Mouse (Mus musculus) intestine, embryonic 14.5 days (tissue): ENCODE data around the gene Slc18b1. TPM values are rescaled to one million over a fixed set of nuclear protein-coding genes. Genes with fewer than 3 reads are reported as not detected.

Experiments
- ATAC-seq: fragments of 200-750 bp; cut with Nextera tagmentation; replicated peaks from 2 replicates; pipeline ENCODE4 v1.8.0; 2017; ENCODE audit warnings: low read depth, moderate number of reproducible peaks, moderate TSS enrichment, moderate library complexity; ENCODE audit not compliant: low FRiP score, low TSS enrichment
- DNase-seq: peaks from one replicate; pipeline ENCODE4 v3.0.0-alpha.2; 2018; ENCODE audit warnings: low spot score
- H3K27ac ChIP-seq: fragments of 300-500 bp; sonication (generic); 2 replicates; pipeline ENCODE4 v1.5.1; 2014; ENCODE audit warnings: low read depth, mild to moderate bottlenecking, control low read depth
- H3K27me3 ChIP-seq: fragments of 300-500 bp; sonication (generic); replicated peaks from 2 replicates; pipeline ENCODE4 v1.6.1; 2014; ENCODE audit warnings: low read length, control low read depth; ENCODE audit not compliant: control insufficient read depth, insufficient read depth
- H3K36me3 ChIP-seq: fragments of 300-500 bp; sonication (generic); 2 replicates; pipeline ENCODE4 v1.6.1; 2014; ENCODE audit warnings: low read length, control low read depth; ENCODE audit not compliant: control insufficient read depth, insufficient read depth
- H3K4me1 ChIP-seq: fragments of 300-500 bp; sonication (generic); replicated peaks from 2 replicates; pipeline ENCODE4 v1.6.1; 2014; ENCODE audit warnings: low read length, control low read depth, mixed read lengths; ENCODE audit not compliant: control insufficient read depth, insufficient read depth
- H3K4me2 ChIP-seq: fragments of 300-500 bp; sonication (generic); 2 replicates; pipeline ENCODE4 v1.6.1; 2014; ENCODE audit warnings: low read length
- H3K4me3 ChIP-seq: fragments of 300-500 bp; sonication (generic); 2 replicates; pipeline ENCODE4 v1.5.1; 2014; ENCODE audit warnings: low read depth, low read length, control low read depth, mixed read lengths
- H3K9ac ChIP-seq: fragments of 300-500 bp; sonication (generic); 2 replicates; pipeline ENCODE4 v1.6.1; 2014; ENCODE audit warnings: mild to moderate bottlenecking, low read length
- H3K9me3 ChIP-seq: fragments of 300-500 bp; sonication (generic); 2 replicates; pipeline ENCODE4 v1.6.1; 2016; ENCODE audit warnings: low read length, control low read depth; ENCODE audit not compliant: control insufficient read depth
- WGBS: fragments of 180-500 bp; shearing (Covaris S2); extraction: QIAGEN DNeasy Blood & Tissue Kit; methylation state at CpG from one replicate; pipeline ENCODE4 v1.1.7; 2014; 5-methylcytosine and 5-hydroxymethylcytosine counted together
- polyA plus RNA-seq: library from polyadenylated mRNA; unstranded; fragments of >200 nt; fragmentation: Nextera tagmentation; extraction: Ambion mirVana; gene quantifications from 2 replicates; pipeline ENCODE4 v1.2.1, GENCODE M21; 2014

Gene Slc18b1
- polyA plus RNA-seq, 1 experiment from 2014 or later, result 16.3 TPM

DNA sequence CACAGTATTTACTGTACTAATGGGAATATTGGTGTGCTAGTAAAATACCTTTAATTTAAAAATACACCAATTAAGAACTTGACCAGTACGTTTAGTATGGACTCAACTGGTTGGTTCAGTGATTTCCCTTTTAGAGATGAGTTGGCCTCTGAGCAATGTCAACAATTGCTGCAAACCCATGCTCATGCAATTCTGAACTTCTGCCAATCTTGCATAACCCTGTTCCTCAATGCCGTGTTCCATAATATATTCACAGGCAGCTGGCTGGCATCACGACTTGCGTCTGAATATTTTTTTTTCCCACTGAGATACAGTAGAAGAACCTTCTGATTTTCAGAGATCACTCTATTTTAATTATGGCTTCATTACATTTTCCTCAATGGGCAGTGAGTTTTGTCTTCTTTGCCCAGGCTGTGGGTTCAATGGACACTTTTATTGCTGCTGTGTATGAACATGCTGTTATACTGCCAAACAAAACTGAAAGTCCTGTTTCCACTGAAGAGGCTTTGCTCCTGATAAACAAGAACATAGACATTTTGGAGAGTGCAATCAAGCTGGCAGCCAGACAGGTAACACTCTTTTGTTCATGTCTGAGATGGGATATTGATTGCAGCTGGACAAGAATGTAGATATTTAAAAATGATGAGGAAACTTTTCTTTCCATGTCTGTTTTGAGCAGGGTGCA lies 54.6 kb downstream of the Slc18b1 start, which contains the start of gene Vnn3:
Gene Vnn3 (plus strand): TSS at position 235 of the 685 bp plus-strand sequence.
- 86% methylated on average over 4 of the region's 4 CpGs for WGBS
- H3K4me3 ChIP-seq, result no peak within 1 kb of the TSS
- H3K27me3 ChIP-seq, result no peaks in the 10 kb centered on the region
- H3K9ac ChIP-seq, result no peak within 1 kb of the TSS
- H3K36me3 ChIP-seq, result no peaks in the 10 kb centered on the region
- no peaks in the 10 kb centered on the region for H3K4me1 ChIP-seq
- no peak for DNase-seq
- no peak within 1 kb of the TSS for H3K27ac ChIP-seq
- no peaks in the 10 kb centered on the region for H3K9me3 ChIP-seq
- no peak within 1 kb of the TSS for H3K4me2 ChIP-seq
- ATAC-seq, result no peak

DNA sequence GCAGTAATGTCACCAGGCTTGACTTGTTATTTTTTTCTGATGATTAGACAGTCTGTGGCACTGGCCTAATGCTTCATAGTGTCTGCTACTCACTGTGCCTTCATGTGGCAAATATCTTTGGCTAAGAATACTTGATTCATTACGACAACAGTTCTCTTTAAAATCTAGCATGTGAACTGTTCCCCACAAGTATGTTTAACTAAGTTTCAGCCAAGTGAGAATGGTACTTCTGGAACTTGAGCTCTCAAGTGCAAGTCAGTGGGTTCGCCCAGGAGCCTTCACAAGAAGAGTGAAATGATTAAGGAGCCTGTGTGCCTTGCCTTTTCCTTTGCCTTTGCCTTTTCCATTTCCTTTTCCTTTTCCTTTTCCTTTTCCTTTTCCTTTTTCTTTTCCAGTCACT lies 55.3 kb downstream of the Slc18b1 start:
- H3K27ac ChIP-seq, result no peak overlapping the region

DNA sequence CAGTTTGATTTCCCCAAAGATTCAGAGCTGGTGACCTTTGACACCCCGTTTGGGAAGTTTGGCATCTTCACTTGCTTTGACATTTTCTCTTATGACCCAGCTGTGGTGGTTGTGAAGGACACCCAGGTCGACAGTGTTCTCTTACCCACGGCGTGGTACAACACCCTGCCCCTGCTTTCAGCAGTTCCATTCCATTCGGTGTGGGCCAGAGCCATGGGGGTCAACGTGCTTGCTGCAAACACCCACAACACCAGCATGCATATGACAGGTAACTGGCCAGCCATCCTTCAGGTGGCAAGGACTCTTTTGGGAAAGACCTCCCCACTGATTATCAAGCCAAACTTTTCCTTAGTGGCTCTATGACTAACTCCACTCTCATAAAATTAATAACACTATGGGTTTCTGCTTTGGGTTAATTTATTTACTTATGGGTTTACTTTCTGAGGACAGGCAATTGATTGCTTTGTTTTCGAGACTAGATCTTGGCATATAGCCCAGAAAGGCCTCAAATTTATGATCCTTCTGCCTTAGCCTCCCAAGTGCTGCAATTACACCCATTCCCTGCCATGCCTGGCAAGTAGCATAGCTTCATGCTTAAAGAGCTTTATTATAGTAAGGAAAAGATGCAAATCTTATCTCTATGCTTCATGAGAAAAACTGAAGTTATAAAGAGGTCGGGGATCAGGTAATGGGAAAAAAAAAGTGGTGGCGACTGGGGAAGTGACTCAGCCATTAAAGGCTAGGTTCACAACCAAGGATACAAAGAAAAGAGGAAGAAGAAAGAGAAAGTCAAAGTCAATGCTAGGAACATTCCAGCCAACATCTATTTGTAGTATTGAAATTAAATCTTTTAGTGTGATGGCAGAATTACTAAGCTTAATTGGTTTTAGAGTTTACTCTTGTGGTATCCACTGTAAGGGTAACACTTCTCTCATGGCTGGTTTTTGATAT lies 67.9 kb downstream of the Slc18b1 start:
- 71% methylated on average over 9 of the region's 9 CpGs for WGBS
- ATAC-seq (no peak), DNase-seq (no peak)

More for the DNA sequence above, 55.3 kb downstream of the Slc18b1 start:
- Histone ChIP-seq H3K4me3 (no peak overlapping the region), H3K36me3 (no peaks in the 10 kb centered on the region), H3K4me2 (no peak overlapping the region), H3K9ac (no peak overlapping the region), H3K27me3 (no peaks in the 10 kb centered on the region), H3K4me1 (no peaks in the 10 kb centered on the region), H3K9me3 (no peaks in the 10 kb centered on the region)
- 74% methylated on average over 2 of the region's 2 CpGs for WGBS
- DNase-seq (no peak), ATAC-seq (no peak)

More for the DNA sequence above, 67.9 kb downstream of the Slc18b1 start:
- Histone ChIP-seq H3K9ac (no peak overlapping the region), H3K4me3 (no peak overlapping the region), H3K27ac (no peak overlapping the region), H3K4me2 (no peak overlapping the region), H3K27me3 (no peaks in the 10 kb centered on the region), H3K36me3 (no peaks in the 10 kb centered on the region), H3K9me3 (no peaks in the 10 kb centered on the region; the same call in 1 of the 2 replicates), H3K4me1 (no peaks in the 10 kb centered on the region)

Other genes starting within 250 kb of the Slc18b1 start
- 270 and 302 TPM in 2 replicates for gene Rps12, start 9.7 kb upstream of the Slc18b1 start, polyA plus RNA-seq
- gene Vnn3, start 54.5 kb downstream of the Slc18b1 start, polyA plus RNA-seq, result 0.12 TPM in 1 of 2 replicates, not detected in the other
- 2.6 and 2.9 TPM in 2 replicates for gene Vnn1, start 97.7 kb downstream of the Slc18b1 start, polyA plus RNA-seq
- gene Taar1, start 123.4 kb downstream of the Slc18b1 start, polyA plus RNA-seq, result not detected in 2 replicates
- 0.42 TPM in 1 of 2 replicates, not detected in the other for gene Taar2, start 141.6 kb downstream of the Slc18b1 start, polyA plus RNA-seq
- gene Taar3, start 152.6 kb downstream of the Slc18b1 start, polyA plus RNA-seq, result not detected in 2 replicates
- not detected in 2 replicates for gene Taar4, start 163.5 kb downstream of the Slc18b1 start, polyA plus RNA-seq
- gene Taar5, start 173.7 kb downstream of the Slc18b1 start, polyA plus RNA-seq, result not detected in 2 replicates
- not detected in 2 replicates for gene Taar6, start 188.7 kb downstream of the Slc18b1 start, polyA plus RNA-seq
- not detected in 2 replicates for gene Taar7a, start 196.5 kb downstream of the Slc18b1 start, polyA plus RNA-seq
- not detected in 2 replicates for gene Taar7b, start 203.0 kb downstream of the Slc18b1 start, polyA plus RNA-seq
- gene Taar7d, start 230.2 kb downstream of the Slc18b1 start, polyA plus RNA-seq, result not detected in 2 replicates
- gene Taar7e, start 240.6 kb downstream of the Slc18b1 start, polyA plus RNA-seq, result not detected in 2 replicates